15 mouse cellular contexts compared by ENCODE assay signal in genomic region chr2:152726213-152726612, GRCm38 (mm10). TPM values are rescaled to one million over a fixed set of nuclear protein-coding genes. Genes with fewer than 3 reads are reported as not detected.
DNase-seq lines count a peak whose midpoint lies in the region; TF ChIP-seq lines count a peak whose summit lies in the region.
"Had no signal": no experiment of that assay in that cellular context is flagged by ENCODE, and none has a peak within 500 bp of the region (broad histone marks: within the 10 kb centered on the region; RNA-seq: fewer than 3 reads in every experiment).

No protein-coding gene starts in this region.

- 93% methylated on average over 6 of the region's 6 CpGs for WGBS in kidney, adult 2 months
- WGBS in small intestine, adult 2 months: 94% methylated on average over 6 of the region's 6 CpGs

- peaks cover 13% of the 10 kb centered on the region for H3K4me1 ChIP-seq in kidney, adult 2 months (ENCODE audit: control insufficient read depth, insufficient read depth, low read length)
- H3K4me1 ChIP-seq in brown adipose tissue, adult 24 weeks (ENCODE audit: control insufficient read depth, insufficient read depth, insufficient read length, low read length): peaks cover 27% of the 10 kb centered on the region
- H3K4me1 ChIP-seq in small intestine, adult 2 months (ENCODE audit: control insufficient read depth, insufficient read depth, insufficient read length, low read length): peaks cover 43% of the 10 kb centered on the region

- H3K27me3 ChIP-seq in kidney, adult 2 months (replicated peaks; ENCODE audit: control insufficient read depth, insufficient read depth, low read length): no peaks in the 10 kb centered on the region
- no peaks in the 10 kb centered on the region for H3K27me3 ChIP-seq in small intestine, adult 2 months (ENCODE audit: control insufficient read depth, insufficient read depth, low read length)
- H3K27me3 ChIP-seq: neural tube, embryonic 13.5 days; Patski had no signal

- H3K27ac ChIP-seq in kidney, adult 2 months (ENCODE audit: insufficient read depth, low read depth, low read length): peak overlapping the region; percentile 73
- peak overlapping the region; percentile 100 for H3K27ac ChIP-seq in brown adipose tissue, adult 24 weeks (replicated peaks; ENCODE audit: low read depth, low read length)
- H3K27ac ChIP-seq in small intestine, adult 2 months (ENCODE audit: insufficient read depth, low read depth, low read length): peak overlapping the region; percentile 54; the same call in 1 of the 2 replicates
- H3K27ac ChIP-seq: hindbrain, postnatal 0 days had no signal

- no peak for TF ChIP-seq CTCF in kidney, adult 2 months (conservative IDR thresholded peaks at IDR 0.05; ENCODE audit: insufficient read depth, insufficient read length, low read depth, low read length)
- TF ChIP-seq CTCF in small intestine, adult 2 months (IDR thresholded peaks at IDR 0.05; ENCODE audit: extremely low read depth, insufficient read length, insufficient replicate concordance, low read depth, low read length): no peak

- no peak for DNase-seq in kidney, adult 2 months
- no peak for DNase-seq in kidney, postnatal 4 days
- peak; percentile 53 for DNase-seq in ES-CJ7 (ENCODE audit: low read depth, low spot score)
- DNase-seq in ovary, postnatal 14 days (ENCODE audit: low spot score): no peak
- no peak for DNase-seq in T-cell, adult 2 months (ENCODE audit: low spot score)
- DNase-seq: cerebellum, adult 18-20 months; heart, postnatal 14 days; lung, postnatal 10 days; thymus, postnatal 4 days had no signal

- no peak for TF ChIP-seq POLR2A in kidney, adult 2 months (IDR thresholded peaks at IDR 0.05; ENCODE audit: low read depth, low read length)
- no peak for TF ChIP-seq POLR2A in small intestine, adult 2 months (IDR thresholded peaks at IDR 0.05; ENCODE audit: low read depth, low read length)

- H3K4me3 ChIP-seq in kidney, adult 2 months (ENCODE audit: insufficient read depth, low read depth, low read length): no peak overlapping the region
- no peak overlapping the region for H3K4me3 ChIP-seq in brown adipose tissue, adult 24 weeks (ENCODE audit: insufficient read depth, low read depth, low read length)
- H3K4me3 ChIP-seq in small intestine, adult 2 months (ENCODE audit: low read depth, low read length): no peak overlapping the region
- H3K4me3 ChIP-seq: liver, embryonic 12.5 days; neural tube, embryonic 13.5 days had no signal

- H3K36me3 ChIP-seq in kidney, adult 2 months (ENCODE audit: control insufficient read depth, insufficient read depth, low read length): no peaks in the 10 kb centered on the region
- no peaks in the 10 kb centered on the region for H3K36me3 ChIP-seq in small intestine, adult 2 months (ENCODE audit: control insufficient read depth, insufficient read depth, low read length)
- H3K36me3 ChIP-seq: liver, embryonic 12.5 days; neural tube, embryonic 13.5 days had no signal

RNA-seq across cellular contexts. Expression of gene Id1, which starts 9.8 kb away (rescaled TPM):
- polyA plus RNA-seq in kidney, adult 2 months (2012; rRNA removed): 156 and 235 TPM in 2 replicates
- polyA plus RNA-seq in brown adipose tissue, adult 24 weeks (2012; ENCODE audit: insufficient read depth, insufficient read length, missing spikeins): 48.0 and 59.8 TPM in 2 replicates
- polyA plus RNA-seq in small intestine, adult 2 months (2012; rRNA removed): 585 and 916 TPM in 2 replicates

RNA-seq across cellular contexts. Expression of gene Cox4i2, which starts 27.8 kb away (rescaled TPM):
- 2.9 and 3.1 TPM in 2 replicates for polyA plus RNA-seq in kidney, adult 2 months (2012; rRNA removed)
- polyA plus RNA-seq in brown adipose tissue, adult 24 weeks (2012; ENCODE audit: insufficient read depth, insufficient read length, missing spikeins): 6.3 and 8.7 TPM in 2 replicates
- polyA plus RNA-seq in small intestine, adult 2 months (2012; rRNA removed): 0.50 and 1.7 TPM in 2 replicates

RNA-seq across cellular contexts. Expression of gene Mcts2, which starts 39.4 kb away (rescaled TPM):
- 8.4 and 10.1 TPM in 2 replicates for polyA plus RNA-seq in kidney, adult 2 months (2012; rRNA removed)
- polyA plus RNA-seq in brown adipose tissue, adult 24 weeks (2012; ENCODE audit: insufficient read depth, insufficient read length, missing spikeins): 42.0 and 42.5 TPM in 2 replicates
- 1.3 and 1.7 TPM in 2 replicates for polyA plus RNA-seq in small intestine, adult 2 months (2012; rRNA removed)

RNA-seq across cellular contexts. Expression of gene H13, which starts 57.0 kb away (rescaled TPM):
- 129 and 161 TPM in 2 replicates for polyA plus RNA-seq in kidney, adult 2 months (2012; rRNA removed)
- polyA plus RNA-seq in brown adipose tissue, adult 24 weeks (2012; ENCODE audit: insufficient read depth, insufficient read length, missing spikeins): 54.9 and 59.2 TPM in 2 replicates
- polyA plus RNA-seq in small intestine, adult 2 months (2012; rRNA removed): 152 and 199 TPM in 2 replicates
